Mouse (Mus musculus): ENCODE measurements around the gene Lsmem1. TPM values are rescaled to one million over a fixed set of nuclear protein-coding genes. Genes with fewer than 3 reads are reported as not detected.

The Lsmem1 gene
- polyA plus RNA-seq (2012; rRNA removed): not detected in 2 replicates

DNA sequence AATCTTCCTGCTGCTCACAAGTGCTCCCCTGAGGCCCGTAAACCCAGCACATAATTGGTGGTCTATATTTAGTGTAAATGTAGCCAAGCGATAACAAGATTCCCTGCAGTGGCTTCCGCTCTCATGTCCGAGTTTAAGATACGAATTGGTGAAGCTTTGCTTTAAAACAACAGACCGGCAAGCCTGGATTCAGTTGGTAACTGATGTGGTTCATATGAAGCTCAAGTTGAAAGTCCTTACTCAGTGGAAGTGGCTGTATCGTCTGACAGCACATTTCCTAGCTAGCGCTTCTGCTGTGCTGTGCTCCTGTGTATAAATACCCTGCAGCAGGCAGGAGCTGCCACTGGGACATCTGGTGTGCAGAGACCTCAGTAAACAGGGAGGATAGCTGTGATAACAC is at the start of gene Lsmem1:
Gene Lsmem1, minus strand, starts transcription at position 189 of the 400 bp plus-strand sequence.

DNA sequence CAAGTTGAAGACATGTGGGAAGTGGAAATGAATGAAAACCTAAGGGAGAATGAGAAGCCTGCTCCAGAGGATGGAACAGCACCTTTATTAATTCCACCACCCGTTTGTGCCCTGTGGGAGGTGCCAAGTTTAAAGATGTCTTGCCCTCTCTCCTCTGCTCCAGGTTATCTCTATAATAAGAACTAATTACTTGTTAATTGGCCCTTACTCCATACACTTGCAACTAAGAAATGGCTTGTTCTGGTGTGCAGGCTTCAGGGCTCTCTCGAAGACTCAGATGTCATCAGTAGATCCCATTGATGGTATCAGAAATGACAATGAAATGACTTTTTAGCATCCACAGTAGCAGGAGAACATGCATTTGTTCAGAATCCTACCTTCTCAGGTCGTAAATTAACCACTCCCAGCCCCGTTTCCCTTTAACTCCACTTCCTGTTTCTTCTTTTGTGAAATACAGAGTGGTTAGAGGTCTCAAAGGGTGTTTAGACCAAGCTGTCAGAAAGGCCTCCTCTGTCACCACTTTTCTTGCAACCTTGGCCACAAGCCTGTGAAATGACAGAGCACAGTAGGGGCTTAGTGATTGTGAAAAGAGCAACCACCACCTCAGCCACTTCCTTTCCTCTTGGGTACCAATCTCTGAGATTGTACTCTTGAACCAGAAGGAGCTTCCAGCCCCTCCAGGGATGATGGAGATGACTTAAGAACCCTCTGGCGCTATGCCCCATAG is 49.3 kb upstream of the Lsmem1 start, which contains the start of gene Ifrd1:
Gene Ifrd1, minus strand, starts transcription at position 51 of the 727 bp plus-strand sequence.

DNA sequence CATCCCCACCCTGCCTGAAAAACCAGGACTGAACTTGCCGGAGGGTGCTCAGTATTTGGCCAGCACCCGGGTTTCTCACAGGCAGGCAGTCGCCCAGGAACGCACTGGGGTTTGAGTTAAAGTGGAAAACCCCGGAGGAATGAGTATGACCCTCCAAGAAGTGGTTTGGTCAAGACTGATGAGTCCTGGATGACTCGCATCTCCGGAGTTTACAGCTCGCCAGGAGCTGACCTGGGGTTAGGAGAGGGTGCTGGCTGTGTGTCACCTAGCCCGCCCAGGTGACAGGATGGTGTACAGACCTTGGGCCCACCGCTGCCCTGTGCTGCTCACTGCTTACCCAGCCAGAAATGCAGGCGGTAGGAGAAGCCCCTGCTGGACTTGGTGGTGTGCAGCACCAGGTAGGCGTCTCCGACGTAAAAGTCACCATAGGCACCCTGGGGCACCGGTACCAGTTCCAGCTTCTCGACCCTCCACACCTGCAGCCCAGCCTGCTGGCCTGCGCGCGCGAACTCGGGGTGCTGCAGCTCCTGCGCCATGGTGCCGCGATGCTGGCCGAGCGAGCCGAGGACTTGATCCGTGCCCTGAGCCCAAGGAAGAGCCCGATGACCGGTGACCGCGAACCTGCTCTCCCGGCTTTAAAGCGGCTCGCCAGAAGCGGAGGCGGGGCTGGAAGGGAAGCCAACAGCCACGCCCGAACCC is 65.6 kb downstream of the Lsmem1 start, which contains the start of gene Scin:
Gene Scin, minus strand, starts transcription at position 656 of the 699 bp plus-strand sequence.

Other genes with a start within 250 kb of the Lsmem1 start
- 8.4 and 12.9 TPM in 2 replicates for gene Arl4a, start 161.5 kb downstream of the Lsmem1 start, polyA plus RNA-seq (2012; rRNA removed)
- 119 and 165 TPM in 2 replicates for gene Scin, start 65.3 kb downstream of the Lsmem1 start, polyA plus RNA-seq (2012; rRNA removed)
- gene Ifrd1, start 49.0 kb upstream of the Lsmem1 start, polyA plus RNA-seq (2012; rRNA removed): 28.5 and 28.6 TPM in 2 replicates
- 2.1 and 2.5 TPM in 2 replicates for gene Zfp277, start 246.4 kb upstream of the Lsmem1 start, polyA plus RNA-seq (2012; rRNA removed)
- 1.2 and 1.4 TPM in 2 replicates for gene Dock4, start 246.5 kb upstream of the Lsmem1 start, polyA plus RNA-seq (2012; rRNA removed)

All from colon, adult 2 months (tissue).